Mouse (Mus musculus) urinary bladder, adult 2 months (tissue): ENCODE data around the gene Dnmt3a. TPM values are rescaled to one million over a fixed set of nuclear protein-coding genes. Genes with fewer than 3 reads are reported as not detected.

Source experiments
- DNase-seq: peaks from one replicate; pipeline ENCODE4 v3.0.0; 2022; ENCODE audit warnings: low spot score
- polyA plus RNA-seq: library from polyadenylated mRNA; depleted of rRNA; stranded (reverse); fragments of >200 nt; gene quantifications from 2 replicates; pipeline ENCODE4 v1.2.3, GENCODE M21; 2012

Dnmt3a gene
- polyA plus RNA-seq, 1 experiment: 14.8 TPM

DNA sequence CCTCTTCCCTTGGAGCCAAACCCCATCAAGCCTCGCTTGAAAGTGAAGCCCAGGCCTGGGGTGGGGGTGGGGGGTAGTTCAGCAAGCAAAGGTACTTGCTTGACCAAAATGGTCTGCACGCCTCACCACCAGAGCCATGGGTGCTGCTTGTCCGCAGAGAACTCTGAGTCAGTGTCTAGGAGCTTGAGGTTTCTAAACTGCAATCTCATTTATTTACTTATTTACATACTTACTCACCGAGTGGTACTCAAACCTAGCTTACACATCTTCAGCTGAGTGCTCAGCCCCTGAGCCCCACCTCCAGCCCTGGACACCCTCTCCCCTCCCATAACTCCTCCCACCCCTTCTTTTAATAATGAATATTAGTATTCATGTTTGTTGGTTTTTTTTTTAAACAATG lies 48.6 kb downstream of the Dnmt3a start:
- DNase-seq: no peak

DNA sequence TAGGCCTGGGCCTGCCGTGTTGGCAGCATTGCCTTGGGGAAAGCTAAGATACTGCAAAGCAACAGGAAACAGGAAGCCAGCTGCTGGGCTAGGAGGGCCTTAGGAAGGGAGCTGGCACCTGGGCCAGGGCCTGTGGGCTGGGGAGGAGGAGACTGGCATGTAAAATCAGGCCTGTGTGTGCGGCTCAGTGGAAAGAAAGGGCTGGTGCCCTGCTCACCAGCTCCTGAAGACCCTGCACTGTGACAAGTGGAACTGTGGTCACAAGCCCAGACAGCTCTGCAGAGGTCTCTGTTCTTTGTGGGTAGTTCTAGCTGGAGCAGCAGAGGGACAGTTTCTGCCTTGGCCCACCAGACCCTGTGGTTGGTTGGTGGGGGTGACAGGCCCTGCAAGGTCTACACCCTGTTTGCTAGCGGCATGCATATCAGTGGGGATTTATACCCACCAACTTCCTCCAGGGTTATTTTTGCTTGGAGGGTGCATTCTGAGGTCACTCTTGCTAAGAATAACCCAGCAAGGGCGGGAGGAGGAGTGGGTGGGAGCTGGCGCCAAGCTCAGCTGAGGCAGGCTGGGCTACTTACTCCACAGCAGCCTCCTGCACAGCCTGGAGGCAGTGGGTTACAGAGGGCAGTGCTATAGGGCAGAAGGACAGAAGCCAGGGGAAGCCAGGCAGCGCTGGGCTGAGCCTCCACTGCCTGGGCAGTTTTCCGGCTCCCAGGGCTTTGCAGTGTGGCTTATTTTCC lies 50.1 kb downstream of the Dnmt3a start:
- DNase-seq: no peak

DNA sequence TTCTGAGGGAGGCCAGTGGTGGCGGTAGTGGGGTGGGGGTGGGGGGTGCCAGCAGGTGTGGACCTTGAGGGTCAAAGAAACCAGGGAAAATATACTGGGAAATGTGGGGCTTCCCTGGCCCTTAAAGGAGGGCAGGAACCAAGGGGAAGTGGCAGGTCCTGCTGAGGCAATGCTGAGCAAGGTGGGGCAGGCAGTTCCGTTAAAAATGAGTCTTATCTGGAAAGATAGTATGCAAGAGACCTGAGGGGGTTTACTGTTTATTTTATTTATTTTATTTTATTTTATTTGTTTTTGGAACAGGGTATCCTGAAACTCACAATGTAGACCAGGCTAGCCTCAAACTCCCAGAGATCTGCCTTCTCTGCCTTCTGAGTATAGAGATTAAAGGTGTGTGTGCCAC lies 50.9 kb downstream of the Dnmt3a start:
- DNase-seq: no peak

DNA sequence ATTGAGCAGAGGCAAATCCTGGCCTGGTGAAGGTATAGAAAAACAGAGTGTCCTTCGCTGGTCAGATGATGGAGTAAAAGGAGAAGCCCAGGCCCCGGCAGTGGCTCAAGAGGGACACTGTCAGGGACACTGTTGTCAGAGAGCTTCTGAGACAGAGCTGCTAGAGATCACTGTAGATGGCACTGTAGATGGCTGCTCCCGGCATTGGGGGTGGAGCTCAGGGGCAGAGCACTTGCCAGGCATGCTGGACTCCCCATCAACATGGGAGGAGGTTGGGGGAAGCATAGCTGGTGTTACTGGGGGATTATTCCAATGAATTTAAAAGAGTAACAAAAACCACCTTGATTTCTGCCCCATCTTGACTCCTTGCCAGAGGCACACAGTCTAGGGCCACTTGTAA lies 51.4 kb downstream of the Dnmt3a start:
- DNase-seq: no peak

DNA sequence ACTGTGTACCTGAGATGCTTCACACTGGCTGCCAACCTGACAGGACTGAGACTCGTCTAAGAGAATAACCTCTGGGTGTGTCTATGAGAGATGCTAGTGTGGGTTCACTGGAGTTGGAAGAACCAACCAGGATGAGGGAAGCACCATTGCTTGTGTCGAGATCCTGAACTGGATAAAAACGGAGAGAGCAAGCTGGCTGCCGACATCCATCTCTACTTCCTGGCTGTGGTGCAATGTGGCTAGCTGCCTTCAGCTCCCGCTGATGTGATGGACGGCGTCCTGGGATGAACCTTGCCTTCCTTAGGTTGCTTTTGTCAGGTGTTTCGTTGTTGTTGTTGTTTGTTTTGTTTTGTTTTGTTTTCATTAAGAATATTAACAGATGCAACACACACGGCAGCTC lies 52.0 kb downstream of the Dnmt3a start:
- DNase-seq: no peak

DNA sequence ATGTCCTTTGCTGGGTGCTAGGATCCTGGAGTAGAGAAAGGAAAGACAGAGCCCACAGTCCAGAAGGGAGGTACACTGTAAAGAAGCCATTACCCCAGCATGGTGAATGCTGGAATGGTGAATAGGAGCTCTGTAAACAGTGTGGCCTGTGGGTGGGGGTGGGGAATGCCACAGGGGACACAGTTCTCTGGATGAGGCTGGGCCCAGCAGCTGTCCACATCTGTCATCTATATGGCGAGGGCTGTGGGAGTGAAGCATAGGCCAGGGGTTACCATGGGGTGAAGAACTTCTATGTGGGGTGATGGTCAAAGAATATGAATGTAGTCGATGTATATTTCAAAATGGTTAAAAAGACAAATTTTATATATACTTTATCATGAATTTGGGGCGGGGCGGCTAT lies 52.9 kb downstream of the Dnmt3a start:
- DNase-seq: no peak

DNA sequence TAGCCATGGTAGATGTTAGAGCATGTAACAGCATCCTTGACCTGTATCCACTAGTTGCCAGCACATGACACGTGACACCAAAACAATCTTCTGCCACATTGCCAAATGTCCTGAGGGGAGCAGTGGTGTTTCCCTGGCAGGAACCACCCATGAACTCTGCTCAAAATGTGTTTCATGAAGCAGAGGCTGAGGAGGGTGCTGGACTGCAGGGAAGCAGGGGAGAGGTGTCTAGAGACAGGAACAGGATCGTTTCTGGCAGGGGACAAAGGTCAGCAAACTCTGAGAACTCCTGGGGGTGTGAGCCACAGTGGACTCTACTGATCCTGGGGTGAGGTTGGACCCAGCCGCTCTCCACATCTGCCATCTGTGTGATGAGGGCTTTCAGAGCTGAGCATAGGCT lies 53.7 kb downstream of the Dnmt3a start:
- DNase-seq: no peak

DNA sequence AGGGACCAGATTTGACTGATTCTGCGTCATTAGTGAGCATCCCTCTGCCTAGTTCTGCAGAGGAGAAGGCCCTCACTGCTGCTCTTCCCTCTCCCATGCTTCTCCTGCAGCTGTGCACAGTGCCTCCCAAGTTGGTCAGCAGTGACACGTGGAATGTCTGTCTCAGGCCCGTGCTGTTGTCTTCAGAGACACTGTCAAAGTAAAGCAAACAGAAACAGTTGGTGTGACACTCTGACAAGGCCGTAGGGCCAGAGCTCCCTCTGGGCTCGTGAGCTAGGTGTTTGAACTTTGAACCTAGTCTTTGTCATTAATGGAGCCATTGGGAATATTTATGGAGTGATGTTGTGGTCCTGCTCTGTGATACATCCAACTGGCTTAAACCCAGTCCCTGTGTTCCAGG lies 54.2 kb downstream of the Dnmt3a start:
- no peak for DNase-seq

DNA sequence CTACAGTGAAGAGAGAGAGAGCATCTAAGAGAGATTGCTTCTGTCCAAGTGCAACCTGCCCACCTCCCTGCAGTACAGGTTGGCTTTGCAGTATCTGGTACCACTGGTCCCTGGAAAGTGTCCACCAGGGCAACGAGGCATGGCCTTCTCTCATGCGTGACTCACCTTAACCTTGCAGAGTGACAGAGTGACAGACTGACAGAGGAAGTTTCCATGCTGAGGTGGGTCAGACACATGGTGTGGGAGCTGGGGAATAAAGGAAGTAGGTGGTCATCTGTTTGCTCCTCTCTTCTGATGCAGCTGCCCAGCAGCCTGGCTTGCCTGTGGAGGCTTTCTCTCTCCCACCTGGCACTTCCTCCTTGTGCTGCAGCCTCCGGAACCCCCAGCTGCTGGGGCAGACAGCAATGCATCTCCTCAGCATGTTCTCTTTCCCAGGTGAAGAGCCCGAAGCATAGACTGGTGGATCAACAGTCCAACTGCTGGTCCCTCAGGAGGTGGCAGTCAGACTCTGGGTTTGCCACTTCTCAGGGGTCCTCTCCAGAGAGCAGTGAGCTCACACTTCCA lies 55.9 kb downstream of the Dnmt3a start:
- DNase-seq: no peak

DNA sequence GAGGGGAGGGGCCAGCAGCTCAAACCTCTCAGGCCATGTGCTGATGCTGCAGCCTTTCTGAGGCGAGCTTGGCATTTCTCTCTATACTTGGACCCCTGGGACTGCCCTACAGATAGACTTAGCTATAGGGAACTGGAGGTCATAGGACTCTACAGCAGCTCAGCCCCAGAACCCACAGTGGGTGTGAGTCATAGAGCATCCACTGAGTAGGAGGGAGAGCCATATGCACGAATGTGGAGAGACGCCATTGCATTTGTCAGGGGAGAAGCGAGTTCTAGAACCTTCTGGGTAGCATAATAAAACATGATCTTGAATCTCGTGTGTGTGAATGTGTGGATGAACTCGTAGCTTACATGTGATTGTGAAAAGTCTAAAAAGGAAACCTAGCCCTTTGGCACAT lies 56.4 kb downstream of the Dnmt3a start:
- DNase-seq: no peak

DNA sequence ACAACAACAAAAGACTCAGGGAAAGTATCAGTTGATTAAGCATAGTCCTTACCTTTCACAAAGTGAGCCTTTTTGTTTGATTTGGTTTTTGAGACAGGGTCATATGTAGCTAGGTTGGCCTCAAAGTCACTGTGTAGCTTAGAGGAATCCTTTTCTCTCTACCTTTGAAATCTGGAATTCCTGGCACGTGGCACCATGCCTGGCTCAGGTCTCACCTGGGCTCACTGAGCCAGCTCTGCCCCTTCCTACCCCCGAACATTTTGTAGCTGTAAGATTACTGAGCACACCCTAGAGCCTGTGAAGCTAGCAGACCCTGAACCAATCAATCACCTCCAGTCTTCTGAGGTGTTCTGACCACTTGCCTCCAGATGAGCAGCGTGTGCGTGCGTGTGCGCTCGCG lies 58.4 kb downstream of the Dnmt3a start:
- no peak for DNase-seq

DNA sequence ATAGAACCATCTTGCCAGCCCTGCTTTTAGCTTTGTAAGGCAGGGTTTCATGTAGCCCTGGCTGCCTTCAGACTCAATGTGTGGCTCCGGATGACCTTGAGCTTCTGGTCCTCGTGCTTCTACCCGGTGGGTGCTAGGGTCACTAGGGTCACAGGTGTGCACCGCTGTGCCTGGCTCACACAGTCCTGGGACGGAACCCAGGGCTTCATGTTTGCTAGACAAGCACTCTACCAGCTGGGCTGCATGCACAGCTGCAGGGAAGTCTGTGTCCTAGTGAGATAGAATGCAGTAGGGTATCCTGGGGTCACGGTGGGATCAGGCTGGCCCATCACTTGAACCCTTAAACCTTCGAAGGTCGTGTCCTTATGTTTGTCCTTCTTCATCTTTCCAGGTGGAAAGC lies 59.8 kb downstream of the Dnmt3a start:
- DNase-seq: no peak

DNA sequence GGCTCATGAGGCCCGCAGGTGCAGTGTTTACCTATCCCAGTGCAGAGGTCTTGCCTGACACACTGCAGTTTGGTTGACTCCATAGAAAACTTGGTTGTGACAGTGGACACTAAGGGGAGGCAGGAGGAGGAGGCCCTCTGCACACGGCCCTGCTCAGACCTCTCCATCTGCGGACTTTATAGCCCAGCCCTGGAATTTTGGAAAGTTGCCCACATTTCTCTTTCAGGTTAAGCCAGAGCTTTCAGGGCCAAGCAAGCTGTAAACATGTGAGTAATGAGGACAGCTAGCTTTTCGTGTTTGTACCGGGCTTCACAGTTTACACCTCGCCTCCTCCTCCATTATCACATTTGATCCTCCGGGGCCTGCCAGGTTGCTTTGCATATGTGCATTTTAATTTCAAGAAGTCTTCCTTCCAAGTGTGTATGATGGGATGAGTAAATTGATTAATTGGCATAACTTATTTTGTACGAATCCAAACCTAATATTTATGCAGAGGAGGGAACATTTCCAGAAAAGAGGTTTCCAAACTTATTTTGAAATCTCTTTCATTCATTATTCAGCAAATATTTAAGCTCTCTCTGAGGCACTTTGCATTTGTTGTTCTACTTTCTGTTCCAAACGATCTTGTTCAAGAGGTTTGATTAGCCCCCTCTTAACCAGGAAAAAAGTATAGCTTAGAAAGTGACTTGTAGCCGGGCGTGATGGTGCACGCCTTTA lies 61.0 kb downstream of the Dnmt3a start:
- DNase-seq: no peak

DNA sequence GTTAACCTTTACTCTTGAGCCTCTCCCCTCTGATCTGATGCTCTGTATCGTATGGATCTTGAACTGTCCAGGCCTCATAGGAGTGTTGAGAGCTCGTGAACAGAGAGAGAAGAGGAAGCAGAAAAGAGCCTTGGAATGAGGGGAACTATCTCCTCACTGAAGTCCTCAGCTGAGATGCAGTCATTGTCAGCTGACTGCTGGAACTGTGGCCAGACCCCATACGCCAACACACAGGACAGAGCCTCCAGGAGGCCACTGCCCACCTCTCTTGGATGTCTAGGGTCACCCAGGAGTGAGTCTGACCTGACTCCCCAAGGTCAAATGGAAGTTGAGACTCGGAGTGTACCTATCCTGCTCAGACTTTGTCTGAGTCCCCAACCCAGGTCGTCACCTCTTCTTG lies 62.3 kb downstream of the Dnmt3a start:
- no peak for DNase-seq

DNA sequence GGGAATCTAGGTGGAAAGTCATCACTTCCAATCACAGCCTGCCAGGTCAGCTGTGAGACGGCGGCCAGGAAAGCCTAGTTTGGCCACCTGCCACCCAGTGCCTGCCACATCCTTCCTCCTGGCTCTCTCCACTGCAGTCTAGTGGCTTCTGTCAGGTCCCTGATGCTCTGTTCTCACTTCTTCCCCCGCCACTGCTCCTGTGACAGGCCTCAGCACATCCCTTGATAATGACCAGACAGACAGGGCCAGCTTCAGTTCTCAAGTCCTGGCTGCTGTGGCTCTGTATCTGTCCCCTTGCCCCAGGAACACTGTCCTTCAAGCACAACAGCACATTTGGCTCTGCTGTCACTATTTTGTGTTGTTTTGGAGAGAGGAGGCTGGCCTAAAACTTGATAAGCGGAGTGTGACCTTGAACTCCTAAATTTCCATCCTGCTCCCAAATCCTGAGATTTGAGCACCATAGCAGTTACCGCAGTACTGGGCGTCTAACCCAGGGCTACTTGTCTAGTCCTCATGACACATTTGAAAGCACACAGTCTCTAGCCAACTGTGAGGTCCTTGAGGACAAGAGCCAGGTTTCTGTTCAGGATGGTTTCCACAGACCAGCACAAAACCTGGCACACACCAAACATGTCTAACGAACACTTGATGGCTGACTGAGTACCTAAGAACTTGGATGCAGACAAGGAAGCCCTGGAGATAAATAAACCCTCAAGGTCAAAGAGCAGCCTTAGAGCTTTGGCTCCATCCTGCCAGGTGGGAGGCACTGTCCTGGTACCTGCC lies 63.1 kb downstream of the Dnmt3a start:
- no peak for DNase-seq

DNA sequence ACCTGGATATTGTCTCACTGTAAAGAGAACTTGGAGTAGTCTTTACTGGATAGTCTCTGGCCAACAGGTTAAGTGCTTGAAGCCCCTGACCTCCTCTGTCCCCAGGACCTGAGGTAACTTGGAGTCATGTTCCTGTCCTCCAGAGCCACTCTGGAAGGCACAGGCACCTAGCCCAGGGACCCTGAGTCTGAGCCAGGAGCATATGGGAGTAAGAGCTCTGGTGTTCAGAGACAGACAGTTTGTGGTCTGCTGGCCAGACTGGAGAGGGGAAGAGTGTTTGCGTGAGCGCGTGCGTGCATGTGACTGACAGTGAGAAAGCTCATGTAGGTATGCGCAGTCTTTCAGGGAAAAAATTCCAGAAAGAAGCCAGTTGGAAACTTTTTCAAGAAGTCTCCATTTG lies 64.2 kb downstream of the Dnmt3a start:
- no peak for DNase-seq

DNA sequence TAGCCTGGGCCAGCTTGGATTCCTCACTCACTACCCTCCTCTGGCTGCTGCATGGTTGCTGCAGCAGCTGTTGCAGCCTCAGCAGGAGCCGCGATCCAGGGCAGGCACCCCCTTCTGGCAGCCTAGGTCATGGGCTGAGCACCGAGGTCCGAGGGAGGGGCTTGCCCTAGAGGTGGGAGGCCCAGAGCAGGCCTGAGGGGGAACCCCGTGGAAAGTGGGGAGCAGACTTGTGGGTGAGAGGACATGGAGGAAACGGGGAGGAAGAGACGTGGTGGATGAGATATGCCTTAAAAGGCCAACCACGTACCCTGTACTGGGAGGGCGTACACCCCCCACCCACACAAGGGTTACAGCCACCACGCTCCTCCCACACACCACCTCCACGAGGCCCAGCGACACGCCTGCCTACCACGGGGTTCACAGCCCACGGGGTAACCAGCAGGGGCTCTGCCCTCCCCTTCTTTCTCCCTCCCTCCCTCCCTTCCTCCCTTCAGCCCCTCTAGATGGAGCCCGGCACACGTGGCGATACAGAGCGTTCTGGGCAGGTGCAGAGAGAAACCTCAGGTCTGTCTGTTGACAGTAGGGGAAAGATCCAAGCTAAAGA lies 65.2 kb downstream of the Dnmt3a start:
- DNase-seq: no peak

DNA sequence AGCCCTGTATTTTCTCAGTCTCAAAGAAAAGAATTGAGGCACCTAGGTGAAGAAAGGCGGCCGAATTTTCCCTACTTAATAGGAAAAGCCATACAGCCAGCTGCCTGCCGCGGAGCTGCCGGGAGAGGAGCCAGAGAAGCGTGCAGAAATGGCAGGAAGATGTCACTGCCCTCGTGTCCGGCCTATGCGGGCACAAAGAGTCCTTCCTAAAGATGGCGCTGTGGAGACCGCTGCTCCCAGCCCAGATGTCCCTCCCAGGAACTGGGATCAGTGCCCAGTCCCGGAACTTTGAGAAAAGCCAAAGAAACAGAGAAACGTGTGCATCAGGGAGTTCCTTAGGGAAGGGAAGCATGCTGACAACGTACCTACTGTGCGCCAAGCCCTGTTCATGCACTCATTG lies 65.8 kb downstream of the Dnmt3a start:
- DNase-seq: no peak

DNA sequence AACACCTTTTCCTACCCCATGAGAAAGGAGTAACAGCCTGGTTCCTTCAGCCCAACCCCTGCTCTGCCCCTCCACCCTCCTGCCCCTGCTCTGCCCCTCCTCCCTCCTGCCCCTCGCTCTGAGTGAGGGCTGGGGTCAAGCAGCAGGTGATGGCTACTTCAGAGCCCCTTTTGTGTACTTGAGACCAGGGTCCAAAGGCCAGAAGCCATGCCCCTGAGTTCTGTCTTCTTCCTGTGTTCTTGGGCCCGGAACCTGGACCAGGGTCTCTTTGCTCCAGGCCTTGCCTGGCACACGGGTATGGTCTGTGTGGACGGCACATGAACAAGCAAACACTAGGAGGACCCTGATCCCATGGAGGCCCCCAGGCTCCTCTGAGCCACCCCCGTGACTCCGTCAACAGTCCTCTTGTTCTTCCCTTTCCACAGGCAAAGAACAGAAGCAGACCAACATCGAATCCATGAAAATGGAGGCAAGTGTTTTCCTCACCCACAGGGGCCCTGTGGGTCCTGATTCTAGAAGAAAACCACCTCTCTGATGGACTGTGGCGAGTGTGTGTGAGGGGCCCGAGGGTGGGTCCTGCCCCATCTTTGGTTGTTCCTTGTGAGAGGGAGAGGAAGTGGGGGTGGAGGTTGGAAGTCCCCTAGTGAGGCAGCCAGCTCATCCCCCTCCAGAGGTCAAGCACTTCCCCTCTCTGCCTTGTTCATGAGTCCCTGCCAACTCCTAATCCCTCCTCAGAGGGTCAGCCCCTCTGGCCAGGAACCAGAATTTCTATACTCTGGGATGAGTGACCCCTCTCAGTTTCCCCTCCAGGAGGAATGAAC lies 66.8 kb downstream of the Dnmt3a start:
- no peak for DNase-seq

DNA sequence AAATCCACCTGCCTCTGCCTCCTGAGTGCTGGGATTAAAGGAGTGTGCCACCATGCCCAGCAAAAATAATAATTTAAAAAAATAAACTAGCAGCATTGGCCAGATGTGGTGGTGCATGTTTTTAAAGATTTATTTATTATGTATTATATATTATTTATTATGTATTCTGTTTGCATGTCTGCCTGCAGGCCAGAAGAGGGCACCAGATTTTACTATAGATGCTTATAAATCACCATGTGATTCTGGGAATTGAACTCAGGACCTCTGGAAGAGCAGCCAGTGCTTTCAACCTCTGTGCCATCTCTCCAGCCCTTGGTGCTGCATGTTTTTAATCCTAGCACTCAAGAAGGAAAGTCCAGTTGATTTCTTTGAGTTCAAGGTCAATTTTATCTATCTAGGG lies 69.7 kb downstream of the Dnmt3a start:
- no peak for DNase-seq

DNA sequence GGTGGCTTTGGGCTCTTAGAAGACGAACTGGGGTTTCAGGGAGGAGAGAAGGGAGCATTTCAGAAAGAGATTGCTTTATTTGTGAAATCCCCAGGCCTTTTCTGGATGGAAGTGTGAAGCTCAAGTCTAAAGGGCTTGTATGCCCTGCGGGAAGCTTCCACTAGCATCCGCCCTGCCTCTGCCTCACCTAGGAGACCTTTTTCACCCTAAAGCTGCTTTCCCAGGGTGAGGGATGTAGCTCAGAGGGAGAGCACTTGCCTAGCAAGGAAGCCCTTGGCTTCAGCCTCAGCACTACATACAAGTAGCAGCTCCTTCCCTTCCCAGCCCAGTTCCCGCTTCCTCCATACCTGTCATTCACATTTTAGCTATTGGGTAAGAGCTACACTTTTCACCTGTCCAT lies 71.6 kb downstream of the Dnmt3a start:
- DNase-seq: no peak
